Mouse (Mus musculus) frontal cortex, postnatal 14 days (tissue): Measurements from ENCODE around the gene Fli1.

Experiments
- DNase-seq, 2 experiments: peaks; one replicate each; pipeline ENCODE4 v3.0.0; 2022; ENCODE audit warnings: low spot score in 2 of 2

Fli1 gene

GRCm38 (mm10) chr9:32549462-32550384 lies 7.1 kb upstream of the Fli1 start:
- no peak for DNase-seq

- no peak for DNase-seq
These were observed 4.1 kb upstream of the Fli1 start for GRCm38 (mm10) chr9:32546731-32547130.

GRCm38 (mm10) chr9:32544731-32545661 lies 2.3 kb upstream of the Fli1 start:
- no peak for DNase-seq

GRCm38 (mm10) chr9:32543923-32544575 lies 1.4 kb upstream of the Fli1 start:
- no peak for DNase-seq

GRCm38 (mm10) chr9:32543040-32543581 lies 450 bp upstream of the Fli1 start:
- DNase-seq, result no peak

GRCm38 (mm10) chr9:32541223-32541901 lies 1.3 kb downstream of the Fli1 start:
- DNase-seq, result no peak

GRCm38 (mm10) chr9:32540406-32541222 lies 2.0 kb downstream of the Fli1 start:
- DNase-seq, result no peak

- no peak for DNase-seq
These were observed 2.6 kb downstream of the Fli1 start for GRCm38 (mm10) chr9:32540061-32540405.

- DNase-seq, result no peak
These were observed 3.3 kb downstream of the Fli1 start for GRCm38 (mm10) chr9:32539321-32539761.

GRCm38 (mm10) chr9:32538124-32538523 lies 4.5 kb downstream of the Fli1 start:
- DNase-seq, result no peak

GRCm38 (mm10) chr9:32537706-32538105 lies 5.0 kb downstream of the Fli1 start:
- no peak for DNase-seq

GRCm38 (mm10) chr9:32535201-32535955 lies 7.3 kb downstream of the Fli1 start:
- no peak for DNase-seq

- no peak for DNase-seq
These were observed 8.5 kb downstream of the Fli1 start for GRCm38 (mm10) chr9:32534025-32534615.

GRCm38 (mm10) chr9:32531588-32531987 lies 11.1 kb downstream of the Fli1 start:
- DNase-seq, result no peak

- no peak for DNase-seq
These were observed 11.7 kb downstream of the Fli1 start for GRCm38 (mm10) chr9:32530975-32531374.

- no peak for DNase-seq
These were observed 12.5 kb downstream of the Fli1 start for GRCm38 (mm10) chr9:32530188-32530587.

GRCm38 (mm10) chr9:32529594-32529993 lies 13.1 kb downstream of the Fli1 start:
- no peak for DNase-seq

- no peak for DNase-seq
These were observed 15.3 kb downstream of the Fli1 start for GRCm38 (mm10) chr9:32527329-32527728.

- no peak for DNase-seq
These were observed 16.9 kb downstream of the Fli1 start for GRCm38 (mm10) chr9:32525787-32526186.
